Mouse (Mus musculus) CH12.LX (cell line): ENCODE results near the gene Grk6. TPM values are rescaled to one million over a fixed set of nuclear protein-coding genes. Genes with fewer than 3 reads are reported as not detected.

ENCODE experiments used
- DNase-seq: peaks from one replicate; pipeline ENCODE4 v3.0.0-alpha.2; 2013; ENCODE audit errors: extremely low read depth
- H3K27ac ChIP-seq: 2 replicates; pipeline ENCODE4 v1.5.1; 2012; ENCODE audit warnings: low read depth, mild to moderate bottlenecking, control low read depth, moderate library complexity; ENCODE audit not compliant: insufficient read depth
- H3K27me3 ChIP-seq: replicated peaks from 2 replicates; pipeline ENCODE3; 2012; ENCODE audit warnings: inconsistent platforms
- H3K36me3 ChIP-seq, 2 experiments: replicated peaks in 1 of 2; 2 replicates each; pipeline versions ENCODE3 to v1.6.1; 2012; ENCODE audit warnings: inconsistent platforms in 1 of 2, low read length in 1 of 2, mild to moderate bottlenecking in 1 of 2, mixed read lengths in 1 of 2, moderate library complexity in 1 of 2; ENCODE audit not compliant: control insufficient read depth in 1 of 2, insufficient read depth in 1 of 2
- H3K4me1 ChIP-seq, 2 experiments: 2 replicates each; pipeline ENCODE4 v1.6.1; 2012; ENCODE audit warnings: inconsistent platforms in 1 of 2, moderate library complexity in 1 of 2; ENCODE audit not compliant: insufficient read depth in 2 of 2, control insufficient read depth in 1 of 2
- H3K4me2 ChIP-seq: 2 replicates; pipeline ENCODE4 v1.6.1; 2012; ENCODE audit warnings: low read depth, mild to moderate bottlenecking, control low read depth; ENCODE audit not compliant: poor library complexity, insufficient read depth, severe bottlenecking
- H3K4me3 ChIP-seq, 3 experiments: fragments of 150-350 bp in 1 of 3; sonication (generic) in 1 of 3; replicated peaks in 1 of 3; 2 replicates each; pipeline versions ENCODE3 to v1.5.1; 2011 to 2012; ENCODE audit warnings: low read depth in 2 of 3, low read length in 2 of 3, mild to moderate bottlenecking in 2 of 3, moderate library complexity in 2 of 3, control low read depth in 1 of 3, improper control_type of control experiment in 1 of 3, inconsistent platforms in 1 of 3, mixed read lengths in 1 of 3; ENCODE audit not compliant: poor library complexity in 1 of 3
- H3K79me2 ChIP-seq: replicated peaks from 2 replicates; pipeline ENCODE4 v1.6.1; 2012; ENCODE audit warnings: mild to moderate bottlenecking, moderate library complexity; ENCODE audit not compliant: control insufficient read depth, poor library complexity, insufficient read depth, severe bottlenecking; ENCODE audit errors: extremely low read depth
- H3K9ac ChIP-seq: 2 replicates; pipeline ENCODE4 v1.6.1; 2012; ENCODE audit warnings: low read depth, mild to moderate bottlenecking, control low read depth, moderate library complexity; ENCODE audit not compliant: insufficient read depth
- H3K9me3 ChIP-seq: replicated peaks from 2 replicates; pipeline ENCODE3; 2012; ENCODE audit warnings: low read length, inconsistent platforms, mixed read lengths
- BHLHE40 ChIP-seq: IDR thresholded peaks from 2 replicates; pipeline ENCODE4 v1.6.1; 2011; ENCODE audit warnings: mild to moderate bottlenecking, low read depth, low read length, improper control_type of control experiment
- CHD1 ChIP-seq: IDR thresholded peaks from 2 replicates; pipeline ENCODE4 v1.6.1; 2012; ENCODE audit warnings: low read depth, low read length, improper control_type of control experiment, inconsistent platforms
- CTCF ChIP-seq, 2 experiments: IDR thresholded peaks in 1 of 2; conservative IDR thresholded peaks in 1 of 2; 2 replicates each; pipeline ENCODE4 v1.5.1; 2011 to 2012; ENCODE audit warnings: low read depth in 2 of 2, low read length in 2 of 2, improper control_type of control experiment in 1 of 2, inconsistent platforms in 1 of 2, mild to moderate bottlenecking in 1 of 2, moderate library complexity in 1 of 2
- E2F4 ChIP-seq: IDR thresholded peaks from 2 replicates; pipeline ENCODE4 v1.6.1; 2011; ENCODE audit warnings: low read depth, low read length, improper control_type of control experiment; ENCODE audit not compliant: insufficient replicate concordance
- EP300 ChIP-seq: IDR thresholded peaks from 2 replicates; pipeline ENCODE4 v1.6.1; 2011; ENCODE audit warnings: low read length, improper control_type of control experiment
- GABPA ChIP-seq: IDR thresholded peaks from 2 replicates; pipeline ENCODE4 v1.6.1; 2012; ENCODE audit warnings: low read depth, low read length, improper control_type of control experiment, inconsistent platforms; ENCODE audit not compliant: insufficient replicate concordance
- HCFC1 ChIP-seq: IDR thresholded peaks from 2 replicates; pipeline ENCODE4 v1.6.1; 2012; ENCODE audit warnings: low read depth, mild to moderate bottlenecking, inconsistent platforms, low read length, improper control_type of control experiment
- IRF4 ChIP-seq: IDR thresholded peaks from 2 replicates; pipeline ENCODE4 v1.6.1; 2014; ENCODE audit warnings: low read depth, mild to moderate bottlenecking, inconsistent platforms, low read length, improper control_type of control experiment
- JUN ChIP-seq: IDR thresholded peaks from 2 replicates; pipeline ENCODE4 v1.6.1; 2011; ENCODE audit warnings: low read depth, mild to moderate bottlenecking, low read length, improper control_type of control experiment, moderate library complexity; ENCODE audit not compliant: insufficient read depth
- JUND ChIP-seq: conservative IDR thresholded peaks from 2 replicates; pipeline ENCODE4 v1.6.1; 2011; ENCODE audit warnings: low read depth, low read length, improper control_type of control experiment
- MAFK ChIP-seq: IDR thresholded peaks from 2 replicates; pipeline ENCODE4 v1.6.1; 2011; ENCODE audit warnings: low read length, improper control_type of control experiment; ENCODE audit not compliant: insufficient replicate concordance
- MAZ ChIP-seq: IDR thresholded peaks from 2 replicates; pipeline ENCODE4 v1.6.1; 2012; ENCODE audit warnings: low read depth, mild to moderate bottlenecking, inconsistent platforms, low read length, improper control_type of control experiment, moderate library complexity
- MEF2A ChIP-seq: IDR thresholded peaks from 2 replicates; pipeline ENCODE4 v1.6.1; 2014; ENCODE audit warnings: low read depth, mild to moderate bottlenecking, inconsistent platforms, low read length, improper control_type of control experiment, borderline replicate concordance
- MXI1 ChIP-seq: IDR thresholded peaks from 2 replicates; pipeline ENCODE4 v1.6.1; 2011; ENCODE audit warnings: mild to moderate bottlenecking, low read depth, low read length, improper control_type of control experiment
- MYC ChIP-seq: IDR thresholded peaks from 2 replicates; pipeline ENCODE4 v1.6.1; 2011; ENCODE audit warnings: low read depth, mild to moderate bottlenecking, improper control_type of control experiment, low read length
- NRF1 ChIP-seq: IDR thresholded peaks from 2 replicates; pipeline ENCODE4 v1.6.1; 2014; ENCODE audit warnings: low read depth, mild to moderate bottlenecking, inconsistent platforms, low read length, improper control_type of control experiment, moderate library complexity
- POLR2AphosphoS2 ChIP-seq: IDR thresholded peaks from 2 replicates; pipeline ENCODE4 v1.6.1; 2011; ENCODE audit warnings: low read depth, low read length, improper control_type of control experiment
- RAD21 ChIP-seq: IDR thresholded peaks from 2 replicates; pipeline ENCODE4 v1.6.1; 2011; ENCODE audit warnings: low read depth, mild to moderate bottlenecking, low read length, improper control_type of control experiment, moderate library complexity
- RCOR1 ChIP-seq: conservative IDR thresholded peaks from 2 replicates; pipeline ENCODE4 v1.6.1; 2012; ENCODE audit warnings: low read depth, mild to moderate bottlenecking, inconsistent platforms, low read length, improper control_type of control experiment
- SIN3A ChIP-seq: IDR thresholded peaks from 2 replicates; pipeline ENCODE4 v1.6.1; 2012; ENCODE audit warnings: low read length, improper control_type of control experiment, inconsistent platforms
- SMC3 ChIP-seq: IDR thresholded peaks from 2 replicates; pipeline ENCODE4 v1.6.1; 2011; ENCODE audit warnings: low read depth, low read length, improper control_type of control experiment
- TCF12 ChIP-seq: IDR thresholded peaks from 2 replicates; pipeline ENCODE4 v1.6.1; 2014; ENCODE audit warnings: low read depth, mild to moderate bottlenecking, inconsistent platforms, low read length, improper control_type of control experiment
- UBTF ChIP-seq: IDR thresholded peaks from 2 replicates; pipeline ENCODE4 v1.6.1; 2012; ENCODE audit warnings: low read depth, mild to moderate bottlenecking, inconsistent platforms, low read length, improper control_type of control experiment, moderate library complexity
- USF2 ChIP-seq: conservative IDR thresholded peaks from 2 replicates; pipeline ENCODE4 v1.6.1; 2011; ENCODE audit warnings: low read depth, low read length, improper control_type of control experiment
- ZMIZ1 ChIP-seq: IDR thresholded peaks from 2 replicates; pipeline ENCODE4 v1.6.1; 2012; ENCODE audit warnings: low read depth, mild to moderate bottlenecking, inconsistent platforms, low read length, improper control_type of control experiment
- ZNF384 ChIP-seq: IDR thresholded peaks from 2 replicates; pipeline ENCODE4 v1.6.1; 2012; ENCODE audit warnings: low read depth, low read length, improper control_type of control experiment, inconsistent platforms
- dilution Hi-C: fragments of 300-500 bp; cut with MboI; formaldehyde crosslinking; loops from 2 replicates; pipeline ENCODE4 v1.14.3; 2020; ENCODE audit warnings: low sequenced_read_pairs; ENCODE audit not compliant: extremely low pct_unique_long_range_greater_than_20kb, extremely low pct_ligation_motif_present
- in situ Hi-C: fragments of 300-500 bp; cut with MboI; formaldehyde crosslinking; loops from 3 replicates; pipeline ENCODE4 v1.14.3; 2019; ENCODE audit warnings: low sequenced_read_pairs, low pct_ligation_motif_present, low pct_unique_long_range_greater_than_20kb, mixed read lengths
- polyA plus RNA-seq: library from polyadenylated mRNA; unstranded; fragments of >175 nt; gene quantifications from 2 replicates; pipeline ENCODE4 v1.2.1, GENCODE M21; 2012; ENCODE audit warnings: low read depth; ENCODE audit not compliant: insufficient read length
- total RNA-seq, 2 experiments: library from RNA; depleted of rRNA; stranded (reverse); fragments of 300-350 nt in 1 of 2; fragments of >200 nt in 1 of 2; gene quantifications; 2 replicates each; pipeline ENCODE4 v1.2.3; 2012 to 2014

Grk6 gene
- total and polyA plus RNA-seq, 3 experiments: 59.0 to 71.0 (median 60.1) TPM

- Histone ChIP-seq H3K27ac (no peak overlapping the region), H3K79me2 (no peaks in the 10 kb centered on the region), H3K4me2 (no peak overlapping the region)
- DNase-seq: no peak
- TF ChIP-seq E2F4 (no peak), CTCF (conservative IDR thresholded peaks at IDR 0.05 in 1 of 2, IDR thresholded peaks at IDR 0.05 in 1 of 2; ENCODE audit: low read depth in 2 of 2, low read length in 2 of 2) (no peak), GABPA (no peak), JUND (no peak), MAFK (no peak), ZNF384 (no peak), USF2 (no peak), SMC3 (no peak), IRF4 (no peak), UBTF (no peak), CHD1 (no peak), MYC (no peak), HCFC1 (no peak)
- TF ChIP-seq, all 38 proteins: peak for 0
- no peak overlapping the region for H3K4me3 ChIP-seq
- H3K27me3 ChIP-seq: no peaks in the 10 kb centered on the region
- no peak overlapping the region for H3K9ac ChIP-seq
- dilution Hi-C loops (no loop called here), in situ Hi-C loops (no loop called here)
- H3K36me3 ChIP-seq: peaks cover 43 to 69% of the 10 kb centered on the region in 2 experiments
- H3K4me1 ChIP-seq: peaks cover 24 to 33% of the 10 kb centered on the region in 2 experiments
- H3K9me3 ChIP-seq: no peaks in the 10 kb centered on the region
Observed at GRCm38 (mm10) chr13:55508531-55508930, 63.7 kb downstream of the Grk6 start.

GRCm38 (mm10) chr13:55510332-55510667 lies 65.4 kb downstream of the Grk6 start:
- Histone ChIP-seq H3K36me3 (peaks cover 34 to 51% of the 10 kb centered on the region in 2 experiments), H3K9ac (no peak overlapping the region), H3K4me1 (peaks cover 24 to 38% of the 10 kb centered on the region in 2 experiments), H3K27me3 (peaks cover 11% of the 10 kb centered on the region), H3K9me3 (no peaks in the 10 kb centered on the region), H3K4me3 (no peak overlapping the region), H3K4me2 (no peak overlapping the region), H3K27ac (no peak overlapping the region), H3K79me2 (no peaks in the 10 kb centered on the region)
- in situ Hi-C loops: no loop called here
- TF ChIP-seq MEF2A (no peak), ZNF384 (no peak), NRF1 (no peak), MAZ (no peak), JUN (no peak), CTCF (conservative IDR thresholded peaks at IDR 0.05 in 1 of 2, IDR thresholded peaks at IDR 0.05 in 1 of 2; ENCODE audit: low read depth in 2 of 2, low read length in 2 of 2) (no peak), CHD1 (no peak), ZMIZ1 (no peak), RCOR1 (no peak), MXI1 (no peak), GABPA (no peak), SIN3A (no peak), EP300 (no peak), RAD21 (no peak), BHLHE40 (no peak), TCF12 (no peak), POLR2AphosphoS2 (no peak), USF2 (no peak), HCFC1 (no peak)
- peak; percentile 41 for DNase-seq
- dilution Hi-C loops: no loop called here
